Mouse (Mus musculus): ENCODE results near the gene Rpl41. TPM values are rescaled to one million over a fixed set of nuclear protein-coding genes. Genes with fewer than 3 reads are reported as not detected.
"Not testable (repeated sequence)": the region's sequence is repeated elsewhere in the genome, so short reads cannot be mapped to it uniquely, and the experiment has no call there.

The Rpl41 gene
- polyA plus RNA-seq, 1 experiment = 3,188 TPM

GRCm38 (mm10) chr10:128563544-128563943 lies 14.4 kb upstream of the Rpl41 start:
- H3K4me1 ChIP-seq (ENCODE audit: control insufficient read depth, insufficient read depth, low read length) = no peaks in the 10 kb centered on the region
- no peak overlapping the region for H3K27ac ChIP-seq (ENCODE audit: insufficient read depth, low read length)
- peak overlapping the region; percentile 21 for H3K4me3 ChIP-seq (ENCODE audit: insufficient read depth, low read length)

DNA sequence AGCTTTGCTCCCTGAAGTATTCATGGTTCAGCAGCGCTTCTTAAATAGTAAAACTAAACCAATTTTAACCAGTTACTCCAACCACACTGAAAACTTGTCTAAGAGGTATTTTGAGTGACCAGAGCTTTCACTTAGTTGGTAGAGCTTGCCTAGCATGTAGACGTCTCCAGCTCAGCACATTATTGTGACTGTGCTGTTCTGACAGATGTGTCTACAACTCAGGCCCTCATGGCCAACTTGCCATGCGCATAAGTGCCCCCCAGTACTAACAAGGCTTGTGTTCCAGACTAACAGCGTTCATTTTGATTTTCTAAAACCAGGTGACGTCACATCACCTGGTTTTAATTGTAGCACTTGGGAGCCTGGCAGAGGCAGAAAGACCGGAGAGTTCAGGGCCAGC lies 7.9 kb upstream of the Rpl41 start:
- TF ChIP-seq POLR2A (IDR thresholded peaks at IDR 0.05; ENCODE audit: low read depth, low read length) (no peak), CTCF (IDR thresholded peaks at IDR 0.05; ENCODE audit: borderline replicate concordance, insufficient read depth, low read length) (no peak)
- Histone ChIP-seq H3K27ac (ENCODE audit: insufficient read depth, low read length) (no peak overlapping the region), H3K4me1 (ENCODE audit: control insufficient read depth, insufficient read depth, low read length) (no peaks in the 10 kb centered on the region), H3K4me3 (ENCODE audit: insufficient read depth, low read length) (no peak overlapping the region)

More at GRCm38 (mm10) chr10:128563544-128563943, 14.4 kb upstream of the Rpl41 start:
- TF ChIP-seq CTCF (IDR thresholded peaks at IDR 0.05; ENCODE audit: borderline replicate concordance, insufficient read depth, low read length) = no peak

GRCm38 (mm10) chr10:128556286-128556685 lies 7.2 kb upstream of the Rpl41 start:
- Histone ChIP-seq H3K4me1 (ENCODE audit: control insufficient read depth, insufficient read depth, low read length) (no peaks in the 10 kb centered on the region), H3K4me3 (ENCODE audit: insufficient read depth, low read length) (no peak overlapping the region), H3K27ac (ENCODE audit: insufficient read depth, low read length) (no peak overlapping the region)
- no peak for TF ChIP-seq POLR2A (IDR thresholded peaks at IDR 0.05; ENCODE audit: low read depth, low read length)
- no peak for TF ChIP-seq CTCF (IDR thresholded peaks at IDR 0.05; ENCODE audit: borderline replicate concordance, insufficient read depth, low read length)

DNA sequence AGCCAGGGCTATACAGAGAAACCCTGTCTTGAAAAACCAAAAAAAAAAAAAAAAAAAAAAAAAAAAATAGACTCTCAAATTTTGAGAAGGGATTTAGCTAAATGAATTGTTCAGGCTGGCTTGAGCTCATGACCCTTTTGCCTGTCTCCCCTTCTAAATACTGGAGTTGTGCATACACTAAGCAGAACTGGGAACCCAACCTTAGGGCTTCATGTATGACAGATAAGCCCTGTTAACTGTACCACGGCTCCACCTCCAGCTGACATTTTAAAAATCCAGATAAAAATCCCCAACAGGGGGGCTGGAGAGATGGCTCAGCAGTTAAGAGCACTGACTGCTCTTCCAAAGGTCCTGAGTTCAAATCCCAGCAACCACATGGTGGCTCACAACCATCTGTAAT lies 6.5 kb upstream of the Rpl41 start:
- not testable (repeated sequence) for H3K4me1 ChIP-seq (ENCODE audit: control insufficient read depth, insufficient read depth, low read length); H3K4me3 ChIP-seq (ENCODE audit: insufficient read depth, low read length); H3K27ac ChIP-seq (ENCODE audit: insufficient read depth, low read length)

DNA sequence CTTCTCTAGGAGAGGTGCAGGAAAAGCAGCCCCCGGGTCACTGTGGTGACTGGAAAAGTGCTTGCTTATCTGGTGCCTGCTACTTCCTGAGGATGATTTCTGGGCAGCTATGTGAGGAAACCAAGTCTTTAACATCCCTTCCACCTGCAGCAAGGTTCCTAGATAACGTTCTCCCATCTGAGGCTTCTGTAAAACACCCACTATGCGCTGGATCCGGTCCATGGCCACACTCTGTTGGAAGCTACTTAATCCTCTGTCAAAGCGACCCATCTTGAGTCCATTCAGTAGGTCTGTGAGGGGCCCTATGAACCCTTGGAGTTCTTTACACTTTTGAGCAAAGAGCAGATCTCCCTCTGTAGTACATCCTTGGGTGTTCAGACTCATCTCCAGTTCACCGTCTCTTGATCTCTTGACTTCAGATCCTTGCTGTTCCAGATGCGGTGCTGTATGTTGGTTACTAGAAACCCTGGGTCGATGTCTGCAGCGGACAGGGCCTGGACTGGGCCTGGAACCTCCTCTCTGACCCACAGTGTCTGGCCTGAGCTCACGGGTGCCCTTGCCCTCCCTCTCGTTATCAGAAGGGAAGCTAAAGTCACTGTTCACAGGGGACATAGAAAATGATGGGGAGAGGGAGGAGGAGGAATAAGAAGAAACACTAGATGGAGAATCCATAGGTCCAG lies 1.2 kb upstream of the Rpl41 start:
- not testable (repeated sequence) for H3K4me3 ChIP-seq (ENCODE audit: insufficient read depth, low read length)

DNA sequence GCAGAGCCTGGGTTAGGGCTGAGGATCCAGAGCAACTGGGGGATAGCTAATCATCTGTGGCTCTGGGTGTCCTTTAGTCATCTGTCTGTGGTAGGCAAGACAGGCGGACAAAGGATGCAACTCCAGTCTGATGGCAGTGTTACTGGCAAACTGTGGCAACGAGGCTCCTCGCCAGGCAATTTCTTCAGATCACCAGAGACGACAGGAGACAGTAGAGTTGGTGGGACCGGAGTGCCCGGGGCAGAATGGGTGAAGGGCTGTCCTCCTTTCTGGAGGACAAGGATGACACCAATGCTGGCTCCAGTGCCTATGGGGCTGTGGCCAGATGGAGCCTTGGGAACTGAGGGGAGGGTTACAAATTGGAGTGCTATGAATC lies 565 bp upstream of the Rpl41 start:
- H3K27ac ChIP-seq (ENCODE audit: insufficient read depth, low read length); H3K4me1 ChIP-seq (ENCODE audit: control insufficient read depth, insufficient read depth, low read length); H3K4me3 ChIP-seq (ENCODE audit: insufficient read depth, low read length): not testable (repeated sequence)

More for the DNA sequence above, 1.2 kb upstream of the Rpl41 start:
- not testable (repeated sequence) for H3K27ac ChIP-seq (ENCODE audit: insufficient read depth, low read length); H3K4me1 ChIP-seq (ENCODE audit: control insufficient read depth, insufficient read depth, low read length)

- peak overlapping the region; percentile 92 for H3K27ac ChIP-seq (ENCODE audit: insufficient read depth, low read length)
- not testable (repeated sequence) for H3K4me1 ChIP-seq (ENCODE audit: control insufficient read depth, insufficient read depth, low read length)
- peak overlapping the region; percentile 77 for H3K4me3 ChIP-seq (ENCODE audit: insufficient read depth, low read length)
Observed at GRCm38 (mm10) chr10:128548051-128548791, 884 bp downstream of the Rpl41 start.

GRCm38 (mm10) chr10:128547361-128548032 lies 1.6 kb downstream of the Rpl41 start, which contains the start of gene Zc3h10:
Gene Zc3h10 (minus strand): TSS chr10:128547774.
- TF ChIP-seq CTCF (IDR thresholded peaks at IDR 0.05; ENCODE audit: borderline replicate concordance, insufficient read depth, low read length) = no peak
- TF ChIP-seq POLR2A (IDR thresholded peaks at IDR 0.05; ENCODE audit: low read depth, low read length) = peak; percentile 96
- peaks cover 2% of the 10 kb centered on the region; the same call in 1 of the 2 replicates for H3K4me1 ChIP-seq (ENCODE audit: control insufficient read depth, insufficient read depth, low read length)
- peak within 1 kb of the TSS; percentile 77 for H3K4me3 ChIP-seq (ENCODE audit: insufficient read depth, low read length)
- peak within 1 kb of the TSS; percentile 92 for H3K27ac ChIP-seq (ENCODE audit: insufficient read depth, low read length)

GRCm38 (mm10) chr10:128546787-128547186 lies 2.3 kb downstream of the Rpl41 start:
- H3K27ac ChIP-seq (ENCODE audit: insufficient read depth, low read length) = peak overlapping the region; percentile 87
- TF ChIP-seq POLR2A (IDR thresholded peaks at IDR 0.05; ENCODE audit: low read depth, low read length) = no peak
- peak overlapping the region; percentile 77 for H3K4me3 ChIP-seq (ENCODE audit: insufficient read depth, low read length)
- H3K4me1 ChIP-seq (ENCODE audit: control insufficient read depth, insufficient read depth, low read length) = peaks cover 2% of the 10 kb centered on the region; the same call in 1 of the 2 replicates

DNA sequence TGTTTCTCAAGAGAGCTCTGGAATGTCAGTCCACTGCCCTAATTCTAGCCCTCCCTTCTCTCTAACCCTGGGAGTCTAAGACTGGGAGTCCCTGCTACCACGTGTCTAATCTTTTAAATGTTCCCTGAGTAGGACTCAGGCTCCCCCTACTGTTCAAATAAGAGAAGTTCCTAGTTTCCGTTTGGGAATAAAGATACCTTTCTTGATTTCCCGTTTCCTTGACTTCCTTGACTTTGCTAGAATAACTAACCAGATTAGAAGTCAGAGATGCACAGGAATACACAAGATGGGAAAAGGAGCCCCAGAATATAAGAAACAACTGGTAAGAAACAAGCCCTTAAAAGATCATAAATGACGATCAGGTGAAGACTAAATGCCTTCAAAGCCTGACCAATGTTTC lies 2.7 kb downstream of the Rpl41 start:
- Histone ChIP-seq H3K27ac (ENCODE audit: insufficient read depth, low read length) (peak overlapping the region; percentile 87; the same call in 1 of the 2 replicates), H3K4me1 (ENCODE audit: control insufficient read depth, insufficient read depth, low read length) (peaks cover 2% of the 10 kb centered on the region; the same call in 1 of the 2 replicates), H3K4me3 (ENCODE audit: insufficient read depth, low read length) (peak overlapping the region; percentile 77)
- no peak for TF ChIP-seq POLR2A (IDR thresholded peaks at IDR 0.05; ENCODE audit: low read depth, low read length)

Measured in embryonic fibroblast, embryonic 13.5 days (primary cell).